Mouse (Mus musculus) retina, embryonic 14.5 days (tissue): ENCODE measurements at regions not wholly inside any gene's neighbourhood (a gene's known extent, or its start where the extent isn't known, plus 50 kb on each side); places are given as distances from the start of the nearest gene placed in this dataset.

Experiments
- DNase-seq: peaks from one replicate; pipeline ENCODE4 v3.0.0-alpha.2; 2015; ENCODE audit warnings: low spot score

DNA sequence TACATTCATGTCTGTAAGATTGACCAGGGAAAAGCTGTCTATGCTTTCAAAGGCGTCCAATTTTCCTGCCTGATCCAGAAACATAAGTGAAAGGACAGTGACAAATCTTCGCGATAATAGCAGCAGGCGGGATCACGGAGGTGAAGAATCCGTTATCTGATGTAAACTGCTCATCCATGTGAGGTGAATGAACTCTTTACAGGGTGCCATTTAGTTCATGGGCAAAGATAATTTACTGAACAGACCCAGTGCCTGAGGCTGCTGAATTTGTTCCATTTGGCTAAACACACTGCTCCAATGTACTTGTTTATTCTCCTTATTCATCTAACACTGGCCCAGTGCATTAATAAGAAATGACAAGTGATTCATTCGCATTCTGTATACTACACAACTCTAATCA, 3534.3 kb upstream of the Lrrc6 start:
- DNase-seq, result peak; percentile 76

DNA sequence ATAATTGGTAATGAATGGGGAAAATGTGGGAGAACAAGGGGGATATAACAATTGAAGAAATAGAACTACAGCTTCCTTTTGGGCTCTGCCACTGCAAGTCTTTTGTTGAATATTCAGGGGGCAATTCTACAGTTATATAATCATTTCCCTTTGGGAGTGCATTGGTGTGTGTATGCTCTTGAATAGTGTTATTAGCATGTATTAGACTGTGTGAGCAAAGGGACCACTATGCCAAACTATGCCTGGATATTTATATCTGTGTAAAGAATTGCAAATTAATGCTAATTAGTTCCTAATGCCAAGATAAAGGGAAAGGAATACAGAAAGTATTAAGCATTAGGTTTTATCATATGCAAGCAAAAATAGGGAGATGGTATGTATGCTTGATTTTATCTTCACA, 3528.8 kb upstream of the Lrrc6 start:
- no peak for DNase-seq

DNA sequence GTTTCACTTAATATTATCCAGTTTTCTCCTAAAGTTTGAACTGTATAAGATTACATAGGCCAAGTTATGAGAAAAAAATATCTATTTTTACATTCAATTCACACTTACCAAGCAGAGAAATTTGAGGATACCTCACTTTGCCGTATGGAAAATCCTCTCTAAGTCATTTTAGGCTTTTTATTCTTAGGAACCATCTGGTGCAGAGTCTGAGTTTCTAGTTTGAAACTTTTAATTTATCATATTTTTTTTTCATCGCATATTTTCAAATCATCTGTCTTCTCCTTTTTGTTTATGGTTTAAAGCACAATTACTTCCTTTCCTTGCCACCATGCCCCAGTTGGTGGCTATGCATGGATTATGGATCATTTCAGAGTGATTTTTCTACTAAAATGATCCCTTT, 3512.1 kb upstream of the Lrrc6 start:
- no peak for DNase-seq
